Mouse (Mus musculus) sigmoid colon, adult 10 weeks (tissue): ENCODE results near the gene Sipa1l3. TPM values are rescaled to one million over a fixed set of nuclear protein-coding genes. Genes with fewer than 3 reads are reported as not detected.

ENCODE experiments used
- polyA plus RNA-seq: library from polyadenylated mRNA; stranded (reverse); fragments of 350-450 nt; fragmentation: Illumina TruSeq; extraction: RNeasy Lipid Tissue Mini Kit (QIAGEN cat#74804); gene quantifications from one replicate; pipeline ENCODE4 v1.2.3, GENCODE M21; 2014; ENCODE audit warnings: low read depth, low replicate concordance

Gene Sipa1l3
- polyA plus RNA-seq, result 23.4 TPM

GRCm38 (mm10) chr7:29518421-29519210 lies at the start of gene Sipa1l3:
Gene Sipa1l3, minus strand, starts transcription at chr7:29518641.

GRCm38 (mm10) chr7:29303738-29304462 lies 214.5 kb downstream of the Sipa1l3 start, which contains the start of gene Dpf1:
Gene Dpf1, plus strand, starts transcription at chr7:29303951.

GRCm38 (mm10) chr7:29288942-29289638 lies 229.4 kb downstream of the Sipa1l3 start, which contains the start of gene Ppp1r14a:
Gene Ppp1r14a, plus strand, starts transcription at chr7:29289308.

GRCm38 (mm10) chr7:29281201-29282073 lies 237.0 kb downstream of the Sipa1l3 start, which contains the start of gene Spint2:
Gene Spint2, minus strand, starts transcription at chr7:29281912.

Other genes with a start within 250 kb of the Sipa1l3 start
- gene Spint2, start 236.7 kb downstream of the Sipa1l3 start, polyA plus RNA-seq, result 105 TPM
- 0.91 TPM for gene Ppp1r14a, start 229.3 kb downstream of the Sipa1l3 start, polyA plus RNA-seq
- gene Dpf1, start 214.7 kb downstream of the Sipa1l3 start, polyA plus RNA-seq, result not detected
- not detected for gene Catsperg2, start 208.4 kb upstream of the Sipa1l3 start, polyA plus RNA-seq
- gene Zfp84, start 249.9 kb upstream of the Sipa1l3 start, polyA plus RNA-seq, result 14.6 TPM